Mouse (Mus musculus): ENCODE measurements around the gene Ciz1. TPM values are rescaled to one million over a fixed set of nuclear protein-coding genes. Genes with fewer than 3 reads are reported as not detected.
"Not testable (repeated sequence)": the region's sequence is repeated elsewhere in the genome, so short reads cannot be mapped to it uniquely, and the experiment has no call there.

Gene Ciz1
- polyA plus RNA-seq, 1 experiment: 34.3 TPM

DNA sequence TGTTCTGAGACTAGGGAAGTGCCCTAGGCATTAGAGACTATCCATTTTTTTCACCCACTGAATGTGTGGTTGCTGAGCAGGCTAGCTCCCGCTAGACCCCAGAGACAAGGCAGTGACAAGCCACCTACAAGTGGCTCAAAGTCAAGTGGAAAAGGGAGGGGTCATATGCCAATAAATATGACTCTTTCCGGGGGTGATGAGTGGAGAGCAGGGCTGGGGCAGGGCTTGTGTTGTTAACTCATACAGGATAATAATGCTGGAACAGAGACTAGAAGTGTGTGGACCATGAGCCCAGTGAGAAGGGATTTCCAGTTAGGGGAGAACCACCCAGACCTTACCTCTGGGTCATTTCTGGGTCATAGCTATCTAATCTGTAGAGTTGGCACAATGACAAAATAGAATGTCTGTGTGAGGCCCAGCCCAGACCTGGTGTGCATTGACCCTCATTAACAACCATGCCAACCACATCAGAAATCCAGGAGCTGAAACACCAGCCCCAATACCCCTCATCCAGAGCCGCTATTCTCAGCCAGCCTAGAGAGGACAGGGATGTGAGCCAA, 2.3 kb downstream of the Ciz1 start:
- Histone ChIP-seq H3K9ac (ENCODE audit: low read depth, poor library complexity, severe bottlenecking) (no peak overlapping the region), H3K27me3 (ENCODE audit: control insufficient read depth, insufficient read depth, low read length, poor library complexity, severe bottlenecking) (no peaks in the 10 kb centered on the region), H3K9me3 (replicated peaks; ENCODE audit: control insufficient read depth, insufficient read depth, low read length, poor library complexity, severe bottlenecking) (no peaks in the 10 kb centered on the region), H3K4me3 (ENCODE audit: low read depth, low read length) (no peak overlapping the region), H3K27ac (ENCODE audit: insufficient read depth, low read length) (no peak overlapping the region), H3K36me3 (ENCODE audit: control insufficient read depth, insufficient read depth, low read length, poor library complexity, severe bottlenecking) (no peaks in the 10 kb centered on the region), H3K4me1 (ENCODE audit: control insufficient read depth, insufficient read depth, low read length) (peaks cover 7% of the 10 kb centered on the region)
- TF ChIP-seq CTCF (IDR thresholded peaks at IDR 0.05; ENCODE audit: low read depth, low read length) (no peak), EP300 (IDR thresholded peaks at IDR 0.05; ENCODE audit: insufficient read depth, low read depth, low read length) (no peak), POLR2A (IDR thresholded peaks at IDR 0.05; ENCODE audit: insufficient read depth, low read length) (no peak)

- Histone ChIP-seq H3K9me3 (replicated peaks; ENCODE audit: control insufficient read depth, insufficient read depth, low read length, poor library complexity, severe bottlenecking) (no peaks in the 10 kb centered on the region), H3K27me3 (ENCODE audit: control insufficient read depth, insufficient read depth, low read length, poor library complexity, severe bottlenecking) (no peaks in the 10 kb centered on the region), H3K27ac (ENCODE audit: insufficient read depth, low read length) (no peak overlapping the region), H3K9ac (ENCODE audit: low read depth, poor library complexity, severe bottlenecking) (no peak overlapping the region), H3K4me1 (ENCODE audit: control insufficient read depth, insufficient read depth, low read length) (no peaks in the 10 kb centered on the region), H3K36me3 (ENCODE audit: control insufficient read depth, insufficient read depth, low read length, poor library complexity, severe bottlenecking) (no peaks in the 10 kb centered on the region), H3K4me3 (ENCODE audit: low read depth, low read length) (no peak overlapping the region)
- no peak for TF ChIP-seq EP300 (IDR thresholded peaks at IDR 0.05; ENCODE audit: insufficient read depth, low read depth, low read length)
- TF ChIP-seq CTCF (IDR thresholded peaks at IDR 0.05; ENCODE audit: low read depth, low read length): no peak
- TF ChIP-seq POLR2A (IDR thresholded peaks at IDR 0.05; ENCODE audit: insufficient read depth, low read length): no peak
These were observed 4.1 kb downstream of the Ciz1 start for GRCm38 (mm10) chr2:32356216-32356615.

- Histone ChIP-seq H3K4me3 (ENCODE audit: low read depth, low read length) (no peak overlapping the region), H3K27me3 (ENCODE audit: control insufficient read depth, insufficient read depth, low read length, poor library complexity, severe bottlenecking) (no peaks in the 10 kb centered on the region), H3K9me3 (replicated peaks; ENCODE audit: control insufficient read depth, insufficient read depth, low read length, poor library complexity, severe bottlenecking) (no peaks in the 10 kb centered on the region), H3K36me3 (ENCODE audit: control insufficient read depth, insufficient read depth, low read length, poor library complexity, severe bottlenecking) (no peaks in the 10 kb centered on the region), H3K4me1 (ENCODE audit: control insufficient read depth, insufficient read depth, low read length) (no peaks in the 10 kb centered on the region), H3K27ac (ENCODE audit: insufficient read depth, low read length) (no peak overlapping the region), H3K9ac (ENCODE audit: low read depth, poor library complexity, severe bottlenecking) (no peak overlapping the region)
- TF ChIP-seq CTCF (IDR thresholded peaks at IDR 0.05; ENCODE audit: low read depth, low read length) (no peak), EP300 (IDR thresholded peaks at IDR 0.05; ENCODE audit: insufficient read depth, low read depth, low read length) (no peak), POLR2A (IDR thresholded peaks at IDR 0.05; ENCODE audit: insufficient read depth, low read length) (no peak)
These were observed 5.6 kb downstream of the Ciz1 start for GRCm38 (mm10) chr2:32357710-32358109.

DNA sequence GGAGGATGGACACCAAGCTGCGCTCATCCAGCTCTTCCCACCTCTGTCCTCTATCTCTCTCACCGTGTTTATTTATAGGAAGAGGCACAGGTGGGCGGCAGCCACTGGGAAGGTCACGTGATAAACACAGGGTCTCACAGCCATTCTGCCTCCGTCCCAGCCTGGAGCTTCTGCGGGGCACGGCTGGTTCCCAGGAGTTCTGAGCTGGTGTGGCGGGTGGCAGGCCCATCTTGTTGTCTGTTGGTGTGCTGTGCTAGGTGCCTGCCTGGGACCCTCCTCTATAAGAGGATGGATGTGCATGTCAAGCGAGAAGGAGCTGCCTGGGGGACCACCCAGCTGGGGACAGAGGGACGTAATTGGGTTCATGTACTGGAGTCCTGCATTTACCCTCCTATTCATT, 6.3 kb downstream of the Ciz1 start:
- no peak overlapping the region for H3K4me3 ChIP-seq (ENCODE audit: low read depth, low read length)
- H3K27me3 ChIP-seq (ENCODE audit: control insufficient read depth, insufficient read depth, low read length, poor library complexity, severe bottlenecking): no peaks in the 10 kb centered on the region
- no peaks in the 10 kb centered on the region for H3K9me3 ChIP-seq (replicated peaks; ENCODE audit: control insufficient read depth, insufficient read depth, low read length, poor library complexity, severe bottlenecking)
- TF ChIP-seq CTCF (IDR thresholded peaks at IDR 0.05; ENCODE audit: low read depth, low read length): no peak
- TF ChIP-seq EP300 (IDR thresholded peaks at IDR 0.05; ENCODE audit: insufficient read depth, low read depth, low read length): no peak
- no peak for TF ChIP-seq POLR2A (IDR thresholded peaks at IDR 0.05; ENCODE audit: insufficient read depth, low read length)
- H3K9ac ChIP-seq (ENCODE audit: low read depth, poor library complexity, severe bottlenecking): no peak overlapping the region
- no peaks in the 10 kb centered on the region for H3K4me1 ChIP-seq (ENCODE audit: control insufficient read depth, insufficient read depth, low read length)
- no peaks in the 10 kb centered on the region for H3K36me3 ChIP-seq (ENCODE audit: control insufficient read depth, insufficient read depth, low read length, poor library complexity, severe bottlenecking)
- H3K27ac ChIP-seq (ENCODE audit: insufficient read depth, low read length): no peak overlapping the region

DNA sequence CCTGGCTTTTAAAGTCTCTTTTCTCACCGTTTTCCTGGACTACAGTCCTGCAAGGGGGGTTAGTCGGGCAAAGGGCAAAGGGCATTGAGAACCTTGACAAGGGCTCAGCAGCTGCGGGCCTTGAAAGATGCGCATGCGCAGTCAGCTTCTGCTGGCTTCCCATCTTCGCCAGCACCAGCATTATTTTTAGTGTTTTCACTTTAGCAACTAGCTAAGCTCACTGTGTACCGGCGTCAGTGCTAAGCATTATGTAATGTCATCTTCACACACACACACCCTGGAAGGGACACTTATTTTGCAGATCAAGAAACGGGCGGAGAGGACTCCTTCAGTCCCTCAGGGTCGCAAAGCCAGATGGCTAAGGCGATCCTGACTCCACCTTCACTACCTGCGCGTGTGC, 8.6 kb downstream of the Ciz1 start:
- TF ChIP-seq CTCF (IDR thresholded peaks at IDR 0.05; ENCODE audit: low read depth, low read length) (no peak), EP300 (IDR thresholded peaks at IDR 0.05; ENCODE audit: insufficient read depth, low read depth, low read length) (no peak), POLR2A (IDR thresholded peaks at IDR 0.05; ENCODE audit: insufficient read depth, low read length) (no peak)
- Histone ChIP-seq H3K9ac (ENCODE audit: low read depth, poor library complexity, severe bottlenecking) (peak overlapping the region; percentile 63; the same call in 1 of the 2 replicates), H3K4me1 (ENCODE audit: control insufficient read depth, insufficient read depth, low read length) (no peaks in the 10 kb centered on the region), H3K27ac (ENCODE audit: insufficient read depth, low read length) (no peak overlapping the region), H3K4me3 (ENCODE audit: low read depth, low read length) (peak overlapping the region; percentile 20; the same call in 1 of the 2 replicates), H3K36me3 (ENCODE audit: control insufficient read depth, insufficient read depth, low read length, poor library complexity, severe bottlenecking) (no peaks in the 10 kb centered on the region), H3K9me3 (replicated peaks; ENCODE audit: control insufficient read depth, insufficient read depth, low read length, poor library complexity, severe bottlenecking) (no peaks in the 10 kb centered on the region), H3K27me3 (ENCODE audit: control insufficient read depth, insufficient read depth, low read length, poor library complexity, severe bottlenecking) (no peaks in the 10 kb centered on the region)

GRCm38 (mm10) chr2:32361437-32361836, 9.3 kb downstream of the Ciz1 start:
- Histone ChIP-seq H3K9ac (ENCODE audit: low read depth, poor library complexity, severe bottlenecking) (peak overlapping the region; percentile 63), H3K27me3 (ENCODE audit: control insufficient read depth, insufficient read depth, low read length, poor library complexity, severe bottlenecking) (no peaks in the 10 kb centered on the region), H3K36me3 (ENCODE audit: control insufficient read depth, insufficient read depth, low read length, poor library complexity, severe bottlenecking) (no peaks in the 10 kb centered on the region), H3K4me3 (ENCODE audit: low read depth, low read length) (peak overlapping the region; percentile 85), H3K4me1 (ENCODE audit: control insufficient read depth, insufficient read depth, low read length) (no peaks in the 10 kb centered on the region), H3K9me3 (replicated peaks; ENCODE audit: control insufficient read depth, insufficient read depth, low read length, poor library complexity, severe bottlenecking) (no peaks in the 10 kb centered on the region), H3K27ac (ENCODE audit: insufficient read depth, low read length) (no peak overlapping the region)
- TF ChIP-seq CTCF (IDR thresholded peaks at IDR 0.05; ENCODE audit: low read depth, low read length) (peak; percentile 77), EP300 (IDR thresholded peaks at IDR 0.05; ENCODE audit: insufficient read depth, low read depth, low read length) (no peak), POLR2A (IDR thresholded peaks at IDR 0.05; ENCODE audit: insufficient read depth, low read length) (no peak)

- Histone ChIP-seq H3K4me3 (ENCODE audit: low read depth, low read length) (peak overlapping the region; percentile 87), H3K9ac (ENCODE audit: low read depth, poor library complexity, severe bottlenecking) (peak overlapping the region; percentile 57)
- not testable (repeated sequence) for H3K27ac ChIP-seq (ENCODE audit: insufficient read depth, low read length); H3K27me3 ChIP-seq (ENCODE audit: control insufficient read depth, insufficient read depth, low read length, poor library complexity, severe bottlenecking); H3K4me1 ChIP-seq (ENCODE audit: control insufficient read depth, insufficient read depth, low read length); H3K36me3 ChIP-seq (ENCODE audit: control insufficient read depth, insufficient read depth, low read length, poor library complexity, severe bottlenecking); H3K9me3 ChIP-seq (replicated peaks; ENCODE audit: control insufficient read depth, insufficient read depth, low read length, poor library complexity, severe bottlenecking)
These were observed 10.1 kb downstream of the Ciz1 start for GRCm38 (mm10) chr2:32362274-32362673.
